Mouse (Mus musculus): ENCODE measurements at regions not wholly inside any gene's neighbourhood (a gene's known extent, or its start where the extent isn't known, plus 50 kb on each side); places are given as distances from the start of the nearest gene placed in this dataset.

DNA sequence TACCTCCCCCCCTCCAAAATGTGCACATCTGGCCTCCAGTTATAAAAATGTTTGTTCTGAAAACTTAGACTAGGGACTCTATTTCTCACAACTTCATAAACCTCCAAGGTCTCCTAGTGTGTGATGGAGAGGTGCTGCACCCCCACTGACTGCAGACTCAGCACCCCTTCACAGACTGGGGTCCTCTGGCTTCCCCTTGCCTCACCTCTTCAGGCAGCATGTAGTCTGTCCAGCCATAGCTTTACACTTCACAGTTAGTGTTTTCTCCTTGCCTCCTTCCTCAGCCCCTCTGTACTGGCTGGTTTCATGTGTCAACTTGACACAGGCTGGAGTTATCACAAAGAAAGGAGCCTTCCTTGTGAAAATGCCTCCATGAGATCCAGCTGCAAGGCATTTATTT lies 111.7 kb upstream of the D16Ertd472e start:
- no peak for ATAC-seq
- no peak overlapping the region for H3K4me3 ChIP-seq (ENCODE audit: low read depth, low read length)
- no peaks in the 10 kb centered on the region for H3K4me1 ChIP-seq (ENCODE audit: insufficient read depth)
- no peaks in the 10 kb centered on the region for H3K9me3 ChIP-seq (ENCODE audit: low read length)
- TF ChIP-seq CTCF (IDR thresholded peaks at IDR 0.05; ENCODE audit: low read depth), result no peak
- no peak overlapping the region for H3K4me2 ChIP-seq (ENCODE audit: low read depth, low read length)
- no peak for DNase-seq
- no peaks in the 10 kb centered on the region for H3K27me3 ChIP-seq (ENCODE audit: insufficient read depth, low read length)
- H3K36me3 ChIP-seq (replicated peaks; ENCODE audit: insufficient read depth, low read length), result no peaks in the 10 kb centered on the region
- no peak overlapping the region for H3K9ac ChIP-seq (replicated peaks)
- H3K27ac ChIP-seq (ENCODE audit: low read depth), result no peak overlapping the region

DNA sequence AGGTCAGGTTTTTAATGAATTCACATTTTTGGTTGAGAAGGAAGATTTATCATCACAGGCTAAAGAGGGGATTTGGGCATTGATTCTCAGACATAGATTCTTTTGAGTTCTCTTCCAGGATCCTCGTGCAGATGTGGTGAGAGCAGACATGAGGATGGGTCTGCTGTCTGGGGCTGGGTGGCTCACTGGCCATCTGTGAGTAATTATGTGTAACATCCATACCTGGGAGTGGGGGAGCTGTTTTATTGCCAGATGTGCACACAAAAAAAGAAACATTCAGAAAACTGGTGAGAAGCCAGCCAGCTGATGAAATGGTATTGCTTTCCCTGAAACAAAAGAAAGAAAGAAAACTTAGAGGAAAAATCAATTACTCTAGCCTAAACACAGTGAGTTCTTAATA lies 108.7 kb upstream of the D16Ertd472e start:
- no peak overlapping the region for H3K9ac ChIP-seq (replicated peaks)
- no peaks in the 10 kb centered on the region for H3K9me3 ChIP-seq (ENCODE audit: low read length)
- no peak overlapping the region for H3K4me2 ChIP-seq (ENCODE audit: low read depth, low read length)
- WGBS (ENCODE audit: insufficient replicate concordance), result 52% methylated on average over 1 of the region's 1 CpGs
- no peak overlapping the region for H3K27ac ChIP-seq (ENCODE audit: low read depth)
- H3K4me3 ChIP-seq (ENCODE audit: low read depth, low read length), result no peak overlapping the region
- TF ChIP-seq EP300 (IDR thresholded peaks at IDR 0.05; ENCODE audit: low read depth), result no peak
- no peak for TF ChIP-seq CTCF (IDR thresholded peaks at IDR 0.05; ENCODE audit: low read depth)
- ATAC-seq (no peak), DNase-seq (no peak)
- H3K4me1 ChIP-seq (ENCODE audit: insufficient read depth), result no peaks in the 10 kb centered on the region
- H3K27me3 ChIP-seq (ENCODE audit: insufficient read depth, low read length), result no peaks in the 10 kb centered on the region
- H3K36me3 ChIP-seq (replicated peaks; ENCODE audit: insufficient read depth, low read length), result no peaks in the 10 kb centered on the region

- no peak overlapping the region for H3K4me2 ChIP-seq (ENCODE audit: low read depth, low read length)
- 90% methylated on average over 8 of the region's 8 CpGs for WGBS (ENCODE audit: insufficient replicate concordance)
- DNase-seq (no peak), ATAC-seq (no peak)
- TF ChIP-seq EP300 (IDR thresholded peaks at IDR 0.05; ENCODE audit: low read depth) (no peak), CTCF (IDR thresholded peaks at IDR 0.05; ENCODE audit: low read depth) (no peak)
- H3K4me1 ChIP-seq (ENCODE audit: insufficient read depth), result no peaks in the 10 kb centered on the region
- H3K4me3 ChIP-seq (ENCODE audit: low read depth, low read length), result no peak overlapping the region
- no peak overlapping the region for H3K9ac ChIP-seq (replicated peaks)
- H3K36me3 ChIP-seq (replicated peaks; ENCODE audit: insufficient read depth, low read length), result no peaks in the 10 kb centered on the region
- no peaks in the 10 kb centered on the region for H3K27me3 ChIP-seq (ENCODE audit: insufficient read depth, low read length)
- H3K27ac ChIP-seq (ENCODE audit: low read depth), result no peak overlapping the region
- no peaks in the 10 kb centered on the region for H3K9me3 ChIP-seq (ENCODE audit: low read length)
Observed at GRCm38 (mm10) chr16:78684031-78684430, 107.5 kb upstream of the D16Ertd472e start.

- Histone ChIP-seq H3K4me3 (ENCODE audit: low read depth, low read length) (no peak overlapping the region), H3K4me1 (ENCODE audit: insufficient read depth) (no peaks in the 10 kb centered on the region), H3K9ac (replicated peaks) (no peak overlapping the region), H3K4me2 (ENCODE audit: low read depth, low read length) (no peak overlapping the region), H3K27me3 (ENCODE audit: insufficient read depth, low read length) (no peaks in the 10 kb centered on the region), H3K9me3 (ENCODE audit: low read length) (no peaks in the 10 kb centered on the region), H3K27ac (ENCODE audit: low read depth) (no peak overlapping the region), H3K36me3 (replicated peaks; ENCODE audit: insufficient read depth, low read length) (no peaks in the 10 kb centered on the region)
- TF ChIP-seq EP300 (IDR thresholded peaks at IDR 0.05; ENCODE audit: low read depth), result no peak
- TF ChIP-seq CTCF (IDR thresholded peaks at IDR 0.05; ENCODE audit: low read depth), result no peak
- 77% methylated on average over 7 of the region's 7 CpGs for WGBS (ENCODE audit: insufficient replicate concordance)
- DNase-seq (no peak), ATAC-seq (no peak)
Observed at GRCm38 (mm10) chr16:78661126-78661525, 84.6 kb upstream of the D16Ertd472e start.

- DNase-seq (no peak), ATAC-seq (no peak)
- Histone ChIP-seq H3K4me2 (ENCODE audit: low read depth, low read length) (no peak overlapping the region), H3K4me1 (ENCODE audit: insufficient read depth) (no peaks in the 10 kb centered on the region; the same call in 1 of the 2 replicates), H3K4me3 (ENCODE audit: low read depth, low read length) (no peak overlapping the region), H3K9ac (replicated peaks) (no peak overlapping the region), H3K27ac (ENCODE audit: low read depth) (no peak overlapping the region), H3K9me3 (ENCODE audit: low read length) (no peaks in the 10 kb centered on the region), H3K27me3 (ENCODE audit: insufficient read depth, low read length) (no peaks in the 10 kb centered on the region), H3K36me3 (replicated peaks; ENCODE audit: insufficient read depth, low read length) (no peaks in the 10 kb centered on the region)
- TF ChIP-seq EP300 (IDR thresholded peaks at IDR 0.05; ENCODE audit: low read depth) (no peak), CTCF (IDR thresholded peaks at IDR 0.05; ENCODE audit: low read depth) (peak; percentile 43)
- WGBS (ENCODE audit: insufficient replicate concordance), result 7% methylated on average over 1 of the region's 1 CpGs
Observed at GRCm38 (mm10) chr16:78644710-78645109, 68.2 kb upstream of the D16Ertd472e start.

- Histone ChIP-seq H3K27me3 (ENCODE audit: insufficient read depth, low read length) (no peaks in the 10 kb centered on the region), H3K9ac (replicated peaks) (no peak overlapping the region), H3K9me3 (ENCODE audit: low read length) (no peaks in the 10 kb centered on the region), H3K4me3 (ENCODE audit: low read depth, low read length) (no peak overlapping the region), H3K4me1 (ENCODE audit: insufficient read depth) (no peaks in the 10 kb centered on the region; the same call in 1 of the 2 replicates), H3K27ac (ENCODE audit: low read depth) (no peak overlapping the region), H3K36me3 (replicated peaks; ENCODE audit: insufficient read depth, low read length) (no peaks in the 10 kb centered on the region), H3K4me2 (ENCODE audit: low read depth, low read length) (no peak overlapping the region)
- 75% methylated on average over 5 of the region's 5 CpGs for WGBS (ENCODE audit: insufficient replicate concordance)
- ATAC-seq, result no peak
- no peak for DNase-seq
- TF ChIP-seq CTCF (IDR thresholded peaks at IDR 0.05; ENCODE audit: low read depth) (no peak), EP300 (IDR thresholded peaks at IDR 0.05; ENCODE audit: low read depth) (no peak)
Observed at GRCm38 (mm10) chr16:78641717-78642116, 65.2 kb upstream of the D16Ertd472e start.

- H3K36me3 ChIP-seq (replicated peaks; ENCODE audit: insufficient read depth, low read length), result no peaks in the 10 kb centered on the region
- H3K9ac ChIP-seq (replicated peaks), result no peak overlapping the region
- ATAC-seq (no peak), DNase-seq (no peak)
- H3K4me3 ChIP-seq (ENCODE audit: low read depth, low read length), result no peak overlapping the region
- no peaks in the 10 kb centered on the region for H3K9me3 ChIP-seq (ENCODE audit: low read length)
- no peaks in the 10 kb centered on the region; the same call in 1 of the 2 replicates for H3K4me1 ChIP-seq (ENCODE audit: insufficient read depth)
- TF ChIP-seq CTCF (IDR thresholded peaks at IDR 0.05; ENCODE audit: low read depth), result no peak
- no peak for TF ChIP-seq EP300 (IDR thresholded peaks at IDR 0.05; ENCODE audit: low read depth)
- H3K4me2 ChIP-seq (ENCODE audit: low read depth, low read length), result no peak overlapping the region
- no peak overlapping the region for H3K27ac ChIP-seq (ENCODE audit: low read depth)
- 58% methylated on average over 3 of the region's 3 CpGs for WGBS (ENCODE audit: insufficient replicate concordance)
- no peaks in the 10 kb centered on the region for H3K27me3 ChIP-seq (ENCODE audit: insufficient read depth, low read length)
Observed at GRCm38 (mm10) chr16:78641205-78641604, 64.7 kb upstream of the D16Ertd472e start.

All from liver, postnatal 0 days (tissue).